Mouse (Mus musculus) left cerebral cortex, adult 18-20 months (tissue): ENCODE measurements around the gene Rrp36. TPM values are rescaled to one million over a fixed set of nuclear protein-coding genes. Genes with fewer than 3 reads are reported as not detected.

Experiments used
- DNase-seq, 2 experiments: peaks; one replicate each; pipeline ENCODE4 v3.0.0; 2021 to 2022; ENCODE audit warnings: low spot score in 2 of 2, mixed read lengths in 1 of 2
- total RNA-seq, 2 experiments: library from RNA; stranded (reverse); gene quantifications; 2 replicates each; pipeline ENCODE4 v1.2.3; 2021

Rrp36 gene
- total RNA-seq, 2 experiments from 2014 or later, result 17.1 to 17.2 TPM

GRCm38 (mm10) chr17:46618769-46619682 is 55.1 kb downstream of the Rrp36 start:
- DNase-seq, result no peak

DNA sequence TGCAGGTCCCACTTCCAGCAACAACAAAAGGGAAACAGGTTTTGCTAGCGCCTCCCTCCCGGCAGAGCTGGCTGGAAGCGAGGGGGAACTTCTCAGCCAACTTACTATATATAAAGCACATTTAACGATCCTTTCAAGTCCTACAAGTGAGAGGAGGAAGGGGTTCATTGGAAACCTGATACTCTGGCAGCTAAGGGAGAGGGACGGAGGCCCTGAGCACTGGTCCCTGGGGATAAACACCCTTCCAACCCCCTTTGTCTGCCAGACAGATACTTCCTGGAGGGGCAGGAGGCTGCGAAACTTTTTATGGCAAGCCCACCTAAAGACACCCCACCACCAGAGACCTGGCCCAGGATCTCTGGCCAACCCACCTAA is 55.8 kb downstream of the Rrp36 start:
- no peak for DNase-seq

DNA sequence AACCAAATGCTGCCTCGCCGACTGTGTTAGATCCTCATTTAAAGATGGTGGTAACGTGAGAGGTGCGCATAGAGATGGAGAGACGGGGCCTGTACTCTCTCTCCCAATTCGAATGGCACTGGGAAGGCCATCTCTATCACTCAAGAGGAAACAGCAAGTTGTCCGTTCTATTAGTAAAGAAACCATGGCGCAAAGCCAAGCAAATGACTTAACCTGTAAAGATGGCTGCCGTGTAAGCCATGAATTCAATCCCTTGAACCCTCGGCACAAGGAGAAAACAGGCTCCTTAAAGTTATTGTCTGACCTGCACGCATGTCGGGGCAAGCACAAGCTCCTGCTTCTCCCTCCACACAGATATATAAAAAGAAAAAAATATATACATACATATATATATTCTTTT is 56.4 kb downstream of the Rrp36 start:
- DNase-seq, result no peak

Other genes with a start within 250 kb of the Rrp36 start
- gene Crip3, start 245.4 kb downstream of the Rrp36 start, total RNA-seq, result 1 to 10 TPM; 3.7 to 4.3 TPM
- under 1 TPM; 0.30 TPM for gene Slc22a7, start 235.9 kb downstream of the Rrp36 start, total RNA-seq
- 100 to 1,000 TPM; 130 to 135 TPM for gene Ttbk1, start 186.7 kb downstream of the Rrp36 start, total RNA-seq
- 1 to 10 TPM; 2.8 TPM for gene Dnph1, start 177.6 kb downstream of the Rrp36 start, total RNA-seq
- gene Cul9, start 128.0 kb downstream of the Rrp36 start, total RNA-seq, result 10 to 100 TPM; 61.0 to 64.5 TPM
- gene Srf, start 118.2 kb downstream of the Rrp36 start, total RNA-seq, result 10 to 100 TPM; 70.4 to 77.9 TPM
- 10 to 100 TPM in 1 of 2 experiments, 1 to 10 TPM in 1; 9.5 to 10.1 TPM for gene Ptk7, start 44.8 kb downstream of the Rrp36 start, total RNA-seq
- gene Klc4, start 28.3 kb downstream of the Rrp36 start, total RNA-seq, result 10 to 100 TPM; 24.3 to 26.2 TPM
- 10 to 100 TPM; 51.8 to 53.0 TPM for gene Mrpl2, start 28.1 kb downstream of the Rrp36 start, total RNA-seq
- 10 to 100 TPM; 26.1 to 27.1 TPM for gene Cul7, start 24.0 kb downstream of the Rrp36 start, total RNA-seq
- 100 to 1,000 TPM; 120 to 125 TPM for gene Mea1, start 4.4 kb upstream of the Rrp36 start, total RNA-seq
- 100 to 1,000 TPM; 190 to 207 TPM for gene Klhdc3, start 6.6 kb upstream of the Rrp36 start, total RNA-seq
- 10 to 100 TPM; 81.5 to 89.3 TPM for gene Ppp2r5d, start 30.8 kb upstream of the Rrp36 start, total RNA-seq
- 10 to 100 TPM; 50.8 to 58.9 TPM for gene Pex6, start 37.1 kb upstream of the Rrp36 start, total RNA-seq
- gene Gnmt, start 54.8 kb upstream of the Rrp36 start, total RNA-seq, result under 1 TPM in 1 of 2 experiments, not detected in 1; 0.84 TPM
- gene Cnpy3, start 77.9 kb upstream of the Rrp36 start, total RNA-seq, result 10 to 100 TPM; 65.2 to 67.9 TPM
- gene Ptcra, start 89.4 kb upstream of the Rrp36 start, total RNA-seq, result under 1 TPM in 1 of 2 experiments, not detected in 1; 0.28 TPM
- 1 to 10 TPM; 6.4 to 8.3 TPM for gene 2310039H08Rik, start 98.3 kb upstream of the Rrp36 start, total RNA-seq
- gene Rpl7l1, start 108.3 kb upstream of the Rrp36 start, total RNA-seq, result 10 to 100 TPM; 48.2 to 53.2 TPM
- 10 to 100 TPM; 53.2 to 58.9 TPM for gene Bicral, start 184.1 kb upstream of the Rrp36 start, total RNA-seq
- 10 to 100 TPM; 33.5 to 33.8 TPM for gene Tbcc, start 216.3 kb upstream of the Rrp36 start, total RNA-seq
- gene Prph2, start 236.1 kb upstream of the Rrp36 start, total RNA-seq, result not detected